Mouse (Mus musculus): ENCODE results near the gene Fam129b.

DNA sequence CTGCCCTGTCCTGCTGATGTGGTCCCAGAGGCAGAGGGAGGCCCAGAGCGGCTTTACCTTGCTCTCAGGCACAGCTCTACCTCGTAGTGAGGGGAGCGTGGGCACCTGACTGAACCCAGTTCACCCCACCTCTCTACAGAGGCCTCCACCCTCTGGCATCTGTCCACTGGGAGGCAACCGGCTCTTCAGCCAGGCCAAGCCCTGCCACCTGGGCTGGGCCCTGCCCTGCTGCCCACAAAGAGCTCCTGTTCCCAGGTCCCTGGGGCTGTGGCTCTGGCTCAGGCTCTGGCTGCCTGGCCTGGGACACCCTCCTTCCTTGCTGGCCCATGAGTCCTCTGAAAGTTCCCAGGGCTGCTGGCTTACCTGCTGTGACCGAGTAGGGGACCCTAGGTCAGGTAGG, 38.4 kb downstream of the Fam129b start:
- TF ChIP-seq CTCF (IDR thresholded peaks at IDR 0.05; ENCODE audit: low read depth) (no peak), EP300 (IDR thresholded peaks at IDR 0.05; ENCODE audit: low read depth) (no peak)

Measured in liver, embryonic 14.5 days (tissue).